Mouse (Mus musculus) midbrain, embryonic 14.5 days (tissue): Measurements from ENCODE around the gene F5. TPM values are rescaled to one million over a fixed set of nuclear protein-coding genes. Genes with fewer than 3 reads are reported as not detected.

Source experiments
- ATAC-seq: fragments of 200-750 bp; cut with Nextera tagmentation; 2 replicates; pipeline ENCODE4 v1.8.0; 2017; ENCODE audit warnings: moderate number of reproducible peaks, moderate library complexity; ENCODE audit not compliant: low FRiP score, low TSS enrichment
- DNase-seq: peaks from one replicate; pipeline ENCODE4 v3.0.0-alpha.2; 2015
- H3K27ac ChIP-seq: fragments of 300-500 bp; sonication (generic); replicated peaks from 2 replicates; pipeline ENCODE4 v1.5.1; 2014; ENCODE audit warnings: mild to moderate bottlenecking, low read depth, low read length, moderate library complexity
- H3K27me3 ChIP-seq: fragments of 300-500 bp; sonication (generic); 2 replicates; pipeline ENCODE4 v1.6.1; 2014; ENCODE audit warnings: low read length, control low read depth, mixed read lengths; ENCODE audit not compliant: control insufficient read depth, insufficient read depth
- H3K36me3 ChIP-seq: fragments of 300-500 bp; sonication (generic); 2 replicates; pipeline ENCODE4 v1.6.1; 2014; ENCODE audit warnings: low read length, control low read depth; ENCODE audit not compliant: control insufficient read depth, insufficient read depth
- H3K4me1 ChIP-seq: fragments of 300-500 bp; sonication (generic); 2 replicates; pipeline ENCODE4 v1.6.1; 2014; ENCODE audit warnings: mild to moderate bottlenecking, antibody characterized with exemption, low read length, control low read depth; ENCODE audit not compliant: control insufficient read depth, insufficient read depth
- H3K4me2 ChIP-seq: fragments of 300-500 bp; sonication (generic); 2 replicates; pipeline ENCODE4 v1.6.1; 2014; ENCODE audit warnings: mild to moderate bottlenecking, low read length, moderate library complexity
- H3K4me3 ChIP-seq: fragments of 300-500 bp; sonication (generic); replicated peaks from 2 replicates; pipeline ENCODE4 v1.5.1; 2014; ENCODE audit warnings: low read depth, low read length
- H3K9ac ChIP-seq: fragments of 300-500 bp; sonication (generic); replicated peaks from 2 replicates; pipeline ENCODE4 v1.6.1; 2014; ENCODE audit warnings: mild to moderate bottlenecking, low read length, moderate library complexity
- H3K9me3 ChIP-seq: fragments of 300-500 bp; sonication (generic); 2 replicates; pipeline ENCODE4 v1.6.1; 2016; ENCODE audit warnings: low read length, control low read depth, mixed read lengths; ENCODE audit not compliant: control insufficient read depth
- WGBS: fragments of 180-500 bp; shearing (Covaris S2); extraction: QIAGEN DNeasy Blood & Tissue Kit; methylation state at CpG from one replicate; pipeline ENCODE4 v1.1.7; 2014; 5-methylcytosine and 5-hydroxymethylcytosine counted together
- polyA plus RNA-seq: library from polyadenylated mRNA; unstranded; fragments of >200 nt; fragmentation: Nextera tagmentation; extraction: Ambion mirVana; gene quantifications from 2 replicates; pipeline ENCODE4 v1.2.1, GENCODE M21; 2014

The F5 gene
- polyA plus RNA-seq, 1 experiment from 2014 or later: 0.07 TPM

DNA sequence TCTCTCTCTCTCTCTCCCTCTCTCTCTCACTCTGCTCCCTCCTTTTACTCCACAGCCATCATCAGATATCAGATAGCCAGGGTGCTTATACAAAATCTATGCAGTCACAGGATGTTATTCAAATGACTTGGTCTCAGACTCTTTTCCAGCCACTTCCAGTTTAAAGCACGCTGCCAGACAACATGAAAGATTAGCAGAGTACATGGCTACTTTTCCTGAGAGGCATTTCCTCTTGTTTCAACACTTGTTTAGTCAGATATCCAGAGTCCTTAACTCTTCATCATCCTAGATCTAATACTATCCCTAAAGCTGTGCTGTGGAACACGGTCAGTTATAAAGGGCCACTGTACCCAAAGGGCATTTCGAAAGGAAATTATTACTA lies 30.9 kb upstream of the F5 start:
- Histone ChIP-seq H3K27me3 (no peaks in the 10 kb centered on the region), H3K27ac (no peak overlapping the region), H3K9ac (no peak overlapping the region), H3K4me3 (no peak overlapping the region), H3K4me2 (no peak overlapping the region), H3K9me3 (no peaks in the 10 kb centered on the region), H3K36me3 (no peaks in the 10 kb centered on the region), H3K4me1 (no peaks in the 10 kb centered on the region)
- DNase-seq (no peak), ATAC-seq (no peak)
- WGBS: 96% methylated on average over 3 of the region's 3 CpGs

DNA sequence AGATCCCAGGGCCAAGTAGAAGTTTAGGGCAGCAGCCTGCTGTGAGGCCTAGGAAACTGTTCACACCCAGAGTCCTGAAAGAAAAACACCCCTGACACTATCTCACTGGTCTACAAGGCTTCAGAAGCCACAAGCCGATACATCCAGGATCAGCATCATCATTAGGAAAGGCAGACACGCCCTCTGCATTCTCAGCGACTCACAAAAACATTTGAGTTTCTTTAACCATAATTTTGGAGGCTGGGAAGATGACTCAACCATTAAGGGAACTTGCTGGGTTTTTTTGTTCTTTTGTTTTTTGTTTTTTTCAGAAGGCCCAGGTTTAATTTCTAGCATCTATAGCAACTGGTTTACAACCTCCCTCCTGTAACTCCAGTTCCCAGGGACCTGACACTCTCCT lies 27.8 kb upstream of the F5 start:
- DNase-seq (no peak), ATAC-seq (no peak)
- no peaks in the 10 kb centered on the region for H3K36me3 ChIP-seq
- H3K4me1 ChIP-seq: no peaks in the 10 kb centered on the region
- no peaks in the 10 kb centered on the region for H3K9me3 ChIP-seq
- H3K4me2 ChIP-seq: no peak overlapping the region
- no peak overlapping the region for H3K9ac ChIP-seq
- H3K27ac ChIP-seq: no peak overlapping the region
- no peaks in the 10 kb centered on the region for H3K27me3 ChIP-seq
- no peak overlapping the region for H3K4me3 ChIP-seq
- 79% methylated on average over 3 of the region's 3 CpGs for WGBS

DNA sequence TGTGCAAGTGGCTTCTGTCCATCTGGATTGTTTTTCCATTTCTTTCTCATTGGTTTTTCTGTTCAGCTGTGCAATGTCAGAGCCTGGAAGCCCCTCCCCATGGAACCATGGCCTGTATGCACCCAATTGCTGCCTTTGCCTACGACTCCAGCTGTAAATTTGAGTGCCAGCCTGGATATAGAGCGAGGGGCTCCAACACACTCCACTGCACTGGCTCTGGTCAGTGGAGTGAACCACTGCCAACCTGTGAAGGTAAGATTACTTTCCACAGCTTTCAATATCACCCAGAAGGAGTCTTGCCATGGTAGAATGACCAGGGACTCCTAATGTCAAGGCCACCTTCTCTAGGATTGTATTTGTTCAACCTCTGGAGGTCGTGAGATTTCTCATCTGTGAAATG lies 21.6 kb upstream of the F5 start:
- Histone ChIP-seq H3K4me3 (no peak overlapping the region), H3K9ac (no peak overlapping the region), H3K4me2 (no peak overlapping the region), H3K4me1 (no peaks in the 10 kb centered on the region), H3K27ac (no peak overlapping the region), H3K9me3 (no peaks in the 10 kb centered on the region), H3K27me3 (no peaks in the 10 kb centered on the region), H3K36me3 (no peaks in the 10 kb centered on the region)
- DNase-seq (no peak), ATAC-seq (no peak)
- 79% methylated on average over 3 of the region's 3 CpGs for WGBS

DNA sequence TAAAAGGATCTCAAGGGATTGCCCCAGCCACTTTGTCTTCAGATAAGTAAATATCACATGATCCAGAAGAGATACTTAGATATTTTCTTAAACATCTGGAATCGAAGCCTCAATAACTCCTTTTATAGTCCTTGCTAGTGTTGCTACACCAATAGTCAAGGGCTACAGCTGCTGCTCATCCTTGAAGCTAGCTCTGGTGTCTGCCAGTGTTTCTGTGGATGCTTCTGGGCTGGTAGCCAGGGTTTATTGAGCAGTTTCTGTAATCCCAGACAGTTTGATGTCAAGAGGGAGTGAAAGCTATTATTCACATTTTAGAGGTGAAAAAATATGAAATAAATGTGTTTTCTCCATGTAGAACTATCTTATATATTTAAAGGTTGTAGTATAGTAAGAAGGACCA lies 19.0 kb upstream of the F5 start:
- Histone ChIP-seq H3K4me2 (no peak overlapping the region), H3K27me3 (no peaks in the 10 kb centered on the region), H3K9me3 (no peaks in the 10 kb centered on the region), H3K4me1 (no peaks in the 10 kb centered on the region), H3K36me3 (no peaks in the 10 kb centered on the region), H3K9ac (no peak overlapping the region), H3K27ac (no peak overlapping the region), H3K4me3 (no peak overlapping the region)
- DNase-seq (no peak), ATAC-seq (no peak)
- WGBS: 83% methylated on average over 1 of the region's 1 CpGs

DNA sequence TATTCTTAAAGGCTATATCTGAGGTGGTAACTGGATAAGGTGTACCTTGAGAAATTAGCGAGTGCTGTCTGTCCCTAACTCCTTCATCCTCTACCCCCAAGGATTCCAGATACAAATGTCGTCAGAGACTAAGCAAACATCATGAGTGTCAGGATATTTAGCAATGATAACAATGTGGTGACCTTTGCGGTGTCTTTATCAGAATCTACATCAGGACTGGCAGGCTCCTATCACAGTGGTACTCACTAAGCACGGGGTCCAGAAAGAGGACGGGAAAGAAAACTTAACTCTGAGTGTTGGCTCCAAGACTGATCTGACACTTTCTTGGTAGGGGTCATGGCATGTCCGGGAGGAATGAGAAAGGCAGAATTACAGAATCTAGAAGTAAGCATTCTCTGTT lies 17.5 kb upstream of the F5 start:
- 92% methylated on average over 6 of the region's 6 CpGs for WGBS

DNA sequence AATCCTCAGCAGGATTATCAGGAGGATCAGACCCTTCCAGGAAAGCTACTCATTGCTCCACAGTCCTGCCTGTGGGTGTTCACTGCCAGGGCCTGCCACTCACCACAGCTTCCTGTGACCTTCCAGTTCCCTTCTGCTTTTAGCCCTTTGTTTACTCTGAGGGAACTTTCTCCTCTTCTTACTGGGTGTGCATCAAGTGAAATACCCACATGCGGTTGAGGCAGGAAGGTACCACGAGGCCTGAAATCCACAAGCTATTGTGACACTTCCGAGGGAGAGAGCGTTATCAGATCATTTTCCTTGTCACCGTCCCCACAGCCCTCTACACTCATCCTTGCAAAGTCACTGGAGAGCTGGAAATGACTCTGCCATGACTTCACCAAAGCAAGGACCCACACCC lies 16.3 kb upstream of the F5 start:
- Histone ChIP-seq H3K4me1 (no peaks in the 10 kb centered on the region), H3K27ac (no peak overlapping the region), H3K9ac (no peak overlapping the region), H3K27me3 (no peaks in the 10 kb centered on the region), H3K9me3 (no peaks in the 10 kb centered on the region), H3K36me3 (no peaks in the 10 kb centered on the region), H3K4me2 (no peak overlapping the region), H3K4me3 (no peak overlapping the region)
- ATAC-seq: no peak
- WGBS: 76% methylated on average over 5 of the region's 5 CpGs
- DNase-seq: no peak

More for the DNA sequence above, 17.5 kb upstream of the F5 start:
- H3K27me3 ChIP-seq: no peaks in the 10 kb centered on the region
- H3K9me3 ChIP-seq: no peaks in the 10 kb centered on the region
- no peak for DNase-seq
- no peak overlapping the region for H3K4me3 ChIP-seq
- no peaks in the 10 kb centered on the region for H3K36me3 ChIP-seq
- H3K27ac ChIP-seq: no peak overlapping the region
- no peaks in the 10 kb centered on the region for H3K4me1 ChIP-seq
- no peak overlapping the region for H3K9ac ChIP-seq
- H3K4me2 ChIP-seq: no peak overlapping the region
- no peak for ATAC-seq

DNA sequence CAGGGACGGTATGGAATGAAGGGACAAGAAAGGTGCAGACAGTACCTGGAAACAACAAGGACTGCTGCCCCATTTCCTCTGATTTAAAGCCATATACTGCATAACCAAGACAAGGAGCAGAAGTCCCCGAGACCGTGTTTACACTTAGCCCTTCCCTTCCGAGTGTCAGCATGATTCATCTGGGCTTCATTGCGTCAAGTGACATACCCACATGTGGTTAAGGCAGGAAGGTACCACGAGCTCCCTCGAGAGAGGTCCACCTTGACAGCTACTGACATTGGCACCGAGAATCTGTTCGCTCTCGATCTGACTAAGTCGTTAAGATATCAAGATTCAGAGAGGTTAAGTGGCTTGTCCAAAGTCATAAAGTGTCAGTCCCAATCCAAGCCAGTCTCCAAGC lies 15.7 kb upstream of the F5 start:
- Histone ChIP-seq H3K36me3 (no peaks in the 10 kb centered on the region), H3K4me1 (no peaks in the 10 kb centered on the region), H3K9me3 (no peaks in the 10 kb centered on the region), H3K4me2 (no peak overlapping the region), H3K4me3 (no peak overlapping the region), H3K27me3 (no peaks in the 10 kb centered on the region), H3K27ac (no peak overlapping the region), H3K9ac (no peak overlapping the region)
- DNase-seq (no peak), ATAC-seq (no peak)
- 86% methylated on average over 11 of the region's 11 CpGs for WGBS

DNA sequence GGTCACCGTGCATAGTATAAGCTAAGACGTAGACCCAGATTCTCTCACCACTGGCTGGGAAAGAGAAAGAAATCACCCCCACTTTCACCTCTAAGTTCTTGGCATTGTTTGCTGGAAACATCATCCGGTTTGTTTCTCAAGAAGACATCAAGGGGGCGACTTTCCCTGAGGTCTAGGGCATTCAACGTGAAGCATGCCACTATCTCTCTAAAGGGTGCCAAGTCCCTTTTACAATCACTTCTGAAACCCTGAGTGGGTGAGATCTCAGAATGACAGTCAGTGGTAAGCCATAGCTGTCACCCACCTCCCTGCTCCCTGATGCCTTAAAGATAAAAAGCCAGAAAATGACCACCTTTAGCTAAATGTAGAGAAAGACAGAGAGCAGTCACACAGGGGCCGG lies 15.0 kb upstream of the F5 start:
- 78% methylated on average over 6 of the region's 6 CpGs for WGBS
- no peak overlapping the region for H3K27ac ChIP-seq
- H3K4me3 ChIP-seq: no peak overlapping the region
- H3K9me3 ChIP-seq: no peaks in the 10 kb centered on the region
- no peaks in the 10 kb centered on the region for H3K27me3 ChIP-seq
- no peak overlapping the region for H3K9ac ChIP-seq
- DNase-seq (no peak), ATAC-seq (no peak)
- H3K4me2 ChIP-seq: no peak overlapping the region
- no peaks in the 10 kb centered on the region for H3K4me1 ChIP-seq
- no peaks in the 10 kb centered on the region for H3K36me3 ChIP-seq

DNA sequence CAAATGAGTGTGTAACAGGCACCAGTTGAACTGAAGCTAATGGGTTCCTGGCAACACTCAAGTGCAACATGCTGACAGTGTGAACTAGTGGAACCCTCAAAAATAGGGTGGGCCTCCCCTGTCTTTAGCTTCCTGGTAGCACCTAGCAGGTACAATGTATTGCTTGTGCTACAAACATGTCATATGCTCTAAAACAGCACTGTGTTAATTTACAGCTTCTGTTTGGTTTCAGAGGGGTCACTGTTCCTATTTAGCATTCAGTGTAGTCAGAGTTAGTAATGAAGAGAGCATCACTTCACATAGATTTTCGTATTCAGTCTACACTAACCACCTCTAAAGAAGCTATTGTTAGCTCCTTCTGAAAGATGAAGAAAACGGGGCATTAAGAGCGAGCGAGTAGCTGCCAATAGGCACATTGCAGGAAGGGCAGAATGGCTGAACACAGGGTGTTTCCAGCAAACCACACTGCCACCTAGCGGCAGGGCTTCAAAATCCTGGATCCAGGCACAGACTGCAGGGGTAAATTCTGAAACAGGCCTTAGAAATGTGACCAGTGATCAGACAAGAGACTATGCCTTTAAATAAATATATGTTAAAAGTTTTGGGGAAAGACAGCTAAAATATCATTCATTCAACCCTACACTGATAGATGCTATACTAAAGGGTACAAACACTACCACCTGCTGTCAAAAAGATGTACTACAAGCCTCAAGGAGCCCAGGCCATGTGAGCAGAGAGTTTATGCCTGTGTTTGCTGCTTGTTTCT lies 13.1 kb upstream of the F5 start:
- no peaks in the 10 kb centered on the region for H3K4me1 ChIP-seq
- H3K4me3 ChIP-seq: no peak overlapping the region
- no peaks in the 10 kb centered on the region for H3K27me3 ChIP-seq
- no peak overlapping the region for H3K4me2 ChIP-seq
- H3K9me3 ChIP-seq: no peaks in the 10 kb centered on the region
- DNase-seq: peak; percentile 84
- WGBS: 7% methylated on average over 5 of the region's 5 CpGs
- H3K27ac ChIP-seq: no peak overlapping the region
- no peaks in the 10 kb centered on the region for H3K36me3 ChIP-seq
- H3K9ac ChIP-seq: no peak overlapping the region
- peak; percentile 74; the same call in 1 of the 2 replicates for ATAC-seq
